Mouse (Mus musculus) stomach, postnatal 0 days (tissue): ENCODE data around the gene Baiap3. TPM values are rescaled to one million over a fixed set of nuclear protein-coding genes. Genes with fewer than 3 reads are reported as not detected.
A peak's percentile ranks its signal among the peaks of the same experiment; 100 is the strongest.

Experiments
- ATAC-seq: fragments of 200-750 bp; cut with Nextera tagmentation; 2 replicates; pipeline ENCODE4 v1.8.0; 2017; ENCODE audit not compliant: low FRiP score, low TSS enrichment
- DNase-seq: peaks from one replicate; pipeline ENCODE4 v3.0.0-alpha.2; 2016; ENCODE audit warnings: low spot score
- H3K27ac ChIP-seq: fragments of 300-500 bp; sonication (generic); replicated peaks from 2 replicates; pipeline ENCODE4 v1.5.1; 2014; ENCODE audit warnings: mild to moderate bottlenecking, control low read depth
- H3K27me3 ChIP-seq: fragments of 300-500 bp; sonication (generic); 2 replicates; pipeline ENCODE4 v1.6.1; 2014; ENCODE audit warnings: low read length; ENCODE audit not compliant: control insufficient read depth, insufficient read depth
- H3K36me3 ChIP-seq: fragments of 300-500 bp; sonication (generic); 2 replicates; pipeline ENCODE4 v1.6.1; 2014; ENCODE audit warnings: low read length, mixed read lengths; ENCODE audit not compliant: control insufficient read depth, insufficient read depth
- H3K4me1 ChIP-seq: fragments of 300-500 bp; sonication (generic); replicated peaks from 2 replicates; pipeline ENCODE4 v1.6.1; 2014; ENCODE audit warnings: antibody characterized with exemption; ENCODE audit not compliant: control insufficient read depth, insufficient read depth
- H3K4me2 ChIP-seq: fragments of 300-500 bp; sonication (generic); replicated peaks from 2 replicates; pipeline ENCODE4 v1.6.1; 2014; ENCODE audit warnings: low read depth, mild to moderate bottlenecking, control low read depth, moderate library complexity
- H3K4me3 ChIP-seq: fragments of 300-500 bp; sonication (generic); 2 replicates; pipeline ENCODE4 v1.5.1; 2014; ENCODE audit warnings: low read depth, low read length, control low read depth
- H3K9ac ChIP-seq: fragments of 300-500 bp; sonication (generic); 2 replicates; pipeline ENCODE4 v1.6.1; 2014; ENCODE audit warnings: mild to moderate bottlenecking, low read length, control low read depth, mixed read lengths
- H3K9me3 ChIP-seq: fragments of 300-500 bp; sonication (generic); 2 replicates; pipeline ENCODE4 v1.6.1; 2016; ENCODE audit warnings: low read length; ENCODE audit not compliant: control insufficient read depth
- CTCF ChIP-seq: IDR thresholded peaks from 2 replicates; pipeline ENCODE4 v1.5.1; 2016; ENCODE audit warnings: antibody characterized with exemption, low read depth, mild to moderate bottlenecking, moderate library complexity
- EP300 ChIP-seq: optimal IDR thresholded peaks from 2 replicates; pipeline ENCODE3; 2016; ENCODE audit warnings: antibody characterized with exemption
- WGBS: fragments of 180-500 bp; shearing (Covaris S2); extraction: QIAGEN DNeasy Blood & Tissue Kit; methylation state at CpG from one replicate; pipeline ENCODE4 v1.1.7; 2014; 5-methylcytosine and 5-hydroxymethylcytosine counted together
- polyA plus RNA-seq: library from polyadenylated mRNA; unstranded; fragments of >200 nt; fragmentation: Nextera tagmentation; extraction: Ambion mirVana; gene quantifications from 2 replicates; pipeline ENCODE4 v1.2.1, GENCODE M21; 2015

Baiap3 gene
- polyA plus RNA-seq, 1 experiment from 2014 or later = 1.2 TPM

- no peaks in the 10 kb centered on the region for H3K9me3 ChIP-seq
- H3K9ac ChIP-seq = no peak overlapping the region
- no peaks in the 10 kb centered on the region for H3K27me3 ChIP-seq
- H3K36me3 ChIP-seq = no peaks in the 10 kb centered on the region
- 19% methylated on average over 3 of the region's 3 CpGs for WGBS
- peak; percentile 73 for DNase-seq
- TF ChIP-seq EP300 (no peak), CTCF (peak; percentile 95)
- H3K27ac ChIP-seq = no peak overlapping the region
- no peaks in the 10 kb centered on the region for H3K4me1 ChIP-seq
- no peak overlapping the region for H3K4me3 ChIP-seq
- ATAC-seq = peak; percentile 38
- H3K4me2 ChIP-seq = no peak overlapping the region
These were observed 28.9 kb upstream of the Baiap3 start for GRCm38 (mm10) chr17:25285033-25285432.

- Histone ChIP-seq H3K9me3 (no peaks in the 10 kb centered on the region), H3K27ac (no peak overlapping the region), H3K4me2 (no peak overlapping the region), H3K27me3 (no peaks in the 10 kb centered on the region), H3K4me3 (no peak overlapping the region), H3K4me1 (no peaks in the 10 kb centered on the region), H3K9ac (no peak overlapping the region), H3K36me3 (no peaks in the 10 kb centered on the region)
- ATAC-seq = peak; percentile 91
- TF ChIP-seq CTCF (no peak), EP300 (no peak)
- WGBS = 29% methylated on average over 11 of the region's 11 CpGs
- DNase-seq = peak; percentile 76
These were observed 26.0 kb upstream of the Baiap3 start for GRCm38 (mm10) chr17:25282133-25282532.

- WGBS = 99% methylated on average over 3 of the region's 3 CpGs
- Histone ChIP-seq H3K27me3 (no peaks in the 10 kb centered on the region), H3K4me3 (no peak overlapping the region), H3K27ac (no peak overlapping the region), H3K9ac (no peak overlapping the region), H3K4me2 (no peak overlapping the region), H3K9me3 (no peaks in the 10 kb centered on the region), H3K4me1 (peaks cover 8% of the 10 kb centered on the region; the same call in 1 of the 2 replicates), H3K36me3 (no peaks in the 10 kb centered on the region)
- ATAC-seq (no peak), DNase-seq (no peak)
- TF ChIP-seq EP300 (no peak), CTCF (no peak)
These were observed 19.7 kb upstream of the Baiap3 start for GRCm38 (mm10) chr17:25275833-25276232.

GRCm38 (mm10) chr17:25274571-25275346 lies 18.6 kb upstream of the Baiap3 start, which contains the start of gene Ube2i:
Gene Ube2i (minus strand): TSS chr17:25274622.
- H3K27me3 ChIP-seq = no peaks in the 10 kb centered on the region
- peak within 1 kb of the TSS; percentile 99 for H3K27ac ChIP-seq
- ATAC-seq (no peak), DNase-seq (no peak)
- 83% methylated on average over 9 of the region's 9 CpGs for WGBS
- peak within 1 kb of the TSS; percentile 98 for H3K9ac ChIP-seq
- H3K4me2 ChIP-seq = peak within 1 kb of the TSS; percentile 95
- H3K9me3 ChIP-seq = no peaks in the 10 kb centered on the region
- peaks cover 8% of the 10 kb centered on the region; the same call in 1 of the 2 replicates for H3K4me1 ChIP-seq
- no peaks in the 10 kb centered on the region for H3K36me3 ChIP-seq
- TF ChIP-seq CTCF = no peak
- TF ChIP-seq EP300 = no peak
- peak within 1 kb of the TSS; percentile 95 for H3K4me3 ChIP-seq

- Histone ChIP-seq H3K27me3 (no peaks in the 10 kb centered on the region), H3K4me2 (peak overlapping the region; percentile 95), H3K4me1 (peaks cover 8% of the 10 kb centered on the region; the same call in 1 of the 2 replicates), H3K36me3 (no peaks in the 10 kb centered on the region), H3K9me3 (no peaks in the 10 kb centered on the region), H3K9ac (peak overlapping the region; percentile 98), H3K4me3 (peak overlapping the region; percentile 95), H3K27ac (peak overlapping the region; percentile 99)
- under 1% methylated on average over 35 of the region's 45 CpGs for WGBS
- peak; percentile 92 for DNase-seq
- peak; percentile 86 for ATAC-seq
- peak; percentile 85 for TF ChIP-seq CTCF
- peak; percentile 65 for TF ChIP-seq EP300
These were observed 17.7 kb upstream of the Baiap3 start for GRCm38 (mm10) chr17:25273706-25274501.
